Mouse (Mus musculus): ENCODE measurements at regions not wholly inside any gene's neighbourhood (a gene's known extent, or its start where the extent isn't known, plus 50 kb on each side); places are given as distances from the start of the nearest gene placed in this dataset. TPM values are rescaled to one million over a fixed set of nuclear protein-coding genes. Genes with fewer than 3 reads are reported as not detected.

DNA sequence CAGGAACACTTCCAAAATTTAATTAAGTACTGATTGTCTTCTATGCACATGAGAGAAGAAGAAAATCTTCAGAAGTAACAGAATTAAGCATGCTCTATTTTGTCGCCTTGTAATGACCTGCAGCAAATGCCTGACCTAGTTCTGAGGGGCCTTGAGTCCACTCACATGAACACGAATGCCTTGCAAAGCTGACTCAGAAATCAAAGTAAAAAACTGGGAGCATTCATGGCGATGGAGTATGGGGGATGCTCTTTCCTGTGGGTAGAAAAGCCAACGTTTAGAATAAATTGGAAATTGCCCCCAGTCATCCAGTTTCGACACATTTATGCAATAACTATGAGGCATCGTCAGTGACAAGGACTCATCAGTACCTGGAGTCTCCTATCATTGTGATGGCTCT, 779.1 kb downstream of the Bcl11a start:
- no peak overlapping the region for H3K9ac ChIP-seq
- no peak overlapping the region for H3K4me2 ChIP-seq
- no peak overlapping the region for H3K27ac ChIP-seq (replicated peaks)
- H3K9me3 ChIP-seq (replicated peaks) = no peaks in the 10 kb centered on the region
- 49% methylated on average over 6 of the region's 6 CpGs for WGBS (ENCODE audit: insufficient replicate concordance)
- no peak overlapping the region for H3K4me3 ChIP-seq (replicated peaks)
- H3K36me3 ChIP-seq (replicated peaks) = no peaks in the 10 kb centered on the region
- no peaks in the 10 kb centered on the region for H3K27me3 ChIP-seq
- no peak for ATAC-seq (ENCODE audit: insufficient read depth)
- no peaks in the 10 kb centered on the region for H3K4me1 ChIP-seq (replicated peaks)

- Histone ChIP-seq H3K9me3 (replicated peaks) (no peaks in the 10 kb centered on the region), H3K4me1 (replicated peaks) (no peaks in the 10 kb centered on the region), H3K4me3 (replicated peaks) (no peak overlapping the region), H3K27me3 (no peaks in the 10 kb centered on the region), H3K9ac (no peak overlapping the region), H3K27ac (replicated peaks) (no peak overlapping the region), H3K4me2 (no peak overlapping the region), H3K36me3 (replicated peaks) (no peaks in the 10 kb centered on the region)
- 76% methylated on average over 11 of the region's 11 CpGs for WGBS (ENCODE audit: insufficient replicate concordance)
- ATAC-seq (ENCODE audit: insufficient read depth) = no peak
Observed at GRCm38 (mm10) chr11:24864637-24865036, 786.8 kb downstream of the Bcl11a start.

- H3K4me2 ChIP-seq = no peak overlapping the region
- H3K4me3 ChIP-seq (replicated peaks) = no peak overlapping the region
- H3K36me3 ChIP-seq (replicated peaks) = no peaks in the 10 kb centered on the region
- no peak overlapping the region for H3K9ac ChIP-seq
- no peak for ATAC-seq (ENCODE audit: insufficient read depth)
- H3K9me3 ChIP-seq (replicated peaks) = no peaks in the 10 kb centered on the region
- 44% methylated on average over 3 of the region's 3 CpGs for WGBS (ENCODE audit: insufficient replicate concordance)
- no peaks in the 10 kb centered on the region for H3K4me1 ChIP-seq (replicated peaks)
- no peaks in the 10 kb centered on the region for H3K27me3 ChIP-seq
- no peak overlapping the region for H3K27ac ChIP-seq (replicated peaks)
Observed at GRCm38 (mm10) chr11:24865067-24865796, 787.4 kb downstream of the Bcl11a start.

Small RNA genes lying in the stretch of these regions (microRNA-seq; reads per million reads assigned to microRNA genes)
- not detected for gene Gm25507

Data from liver, embryonic 15.5 days (tissue).